Mouse (Mus musculus): ENCODE results near the gene Prss23. TPM values are rescaled to one million over a fixed set of nuclear protein-coding genes. Genes with fewer than 3 reads are reported as not detected.

Gene Prss23
- total and polyA plus RNA-seq, 3 experiments: 18.9 to 50.1 (median 20.6) TPM

DNA sequence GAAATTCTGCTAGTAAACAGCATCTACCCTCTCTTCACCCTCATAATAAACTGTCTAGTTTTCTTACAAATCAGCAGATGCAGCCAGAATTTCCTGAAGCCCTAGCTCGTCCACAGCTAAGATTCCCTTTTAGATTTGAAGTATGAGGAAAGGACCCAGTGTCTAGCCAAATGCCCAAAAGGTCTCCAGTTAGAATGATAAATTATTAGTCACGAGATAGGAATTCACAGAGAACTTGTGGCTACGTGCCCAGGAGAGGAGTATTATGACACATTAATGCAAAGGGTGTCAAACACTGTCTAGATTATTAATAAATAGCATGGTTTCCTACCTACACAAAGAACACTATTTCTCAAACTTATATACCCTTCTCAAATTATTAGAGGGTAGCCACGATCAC is 32.6 kb upstream of the Prss23 start:
- H3K9ac ChIP-seq (ENCODE audit: low read depth, low read length): no peak overlapping the region
- H3K4me3 ChIP-seq: no peak overlapping the region
- intact Hi-C loops (cut with DNase I): loop anchor here (5.0 kb wide), 1 partner anchor 73 kb away; the partner anchor contains the start of gene Me3
- TF ChIP-seq POLR2A (IDR thresholded peaks at IDR 0.05; ENCODE audit: insufficient read depth, low read depth, low read length) (no peak), CTCF (IDR thresholded peaks at IDR 0.05) (no peak), EP300 (IDR thresholded peaks at IDR 0.05; ENCODE audit: insufficient read depth, low read depth, low read length) (no peak)
- no peak overlapping the region for H3K27ac ChIP-seq
- no peaks in the 10 kb centered on the region for H3K79me2 ChIP-seq (replicated peaks; ENCODE audit: control insufficient read depth, insufficient read depth, low read length)
- peaks cover 2% of the 10 kb centered on the region; the same call in 1 of the 2 replicates for H3K36me3 ChIP-seq (ENCODE audit: control insufficient read depth, insufficient read depth, low read length)
- no peaks in the 10 kb centered on the region for H3K27me3 ChIP-seq (ENCODE audit: control insufficient read depth, insufficient read depth, low read length)
- no peak for DNase-seq
- H3K4me1 ChIP-seq (ENCODE audit: control insufficient read depth, insufficient read depth, low read length): peaks cover 4% of the 10 kb centered on the region
- WGBS: 57% methylated on average over 4 of the region's 4 CpGs

DNA sequence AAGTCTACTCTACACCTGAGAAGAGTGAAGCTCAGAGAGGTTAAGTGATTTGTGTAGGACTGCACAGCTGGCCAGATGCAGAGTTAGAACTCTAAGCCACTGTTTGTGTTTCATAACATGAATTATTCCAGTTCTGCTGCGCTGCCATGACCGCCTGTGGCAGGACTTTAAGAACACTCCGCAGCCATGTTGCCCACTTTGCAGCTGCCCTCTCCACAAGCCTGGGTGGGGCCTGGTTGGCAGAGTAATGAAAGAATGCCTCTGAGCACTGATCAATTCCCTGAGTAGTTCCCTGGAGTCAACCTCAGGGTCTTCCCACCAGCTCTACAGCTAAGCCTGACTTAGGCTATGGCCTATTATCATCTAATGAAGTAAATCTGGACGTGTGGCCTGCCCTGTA is 32.1 kb upstream of the Prss23 start:
- H3K9ac ChIP-seq (ENCODE audit: low read depth, low read length): no peak overlapping the region
- no peak for TF ChIP-seq EP300 (IDR thresholded peaks at IDR 0.05; ENCODE audit: insufficient read depth, low read depth, low read length)
- TF ChIP-seq POLR2A (IDR thresholded peaks at IDR 0.05; ENCODE audit: insufficient read depth, low read depth, low read length): no peak
- no peak for TF ChIP-seq CTCF (IDR thresholded peaks at IDR 0.05)
- H3K36me3 ChIP-seq (ENCODE audit: control insufficient read depth, insufficient read depth, low read length): peaks cover 2% of the 10 kb centered on the region; the same call in 1 of the 2 replicates
- WGBS: 86% methylated on average over 4 of the region's 4 CpGs
- H3K27ac ChIP-seq: no peak overlapping the region
- H3K4me3 ChIP-seq: no peak overlapping the region
- H3K4me1 ChIP-seq (ENCODE audit: control insufficient read depth, insufficient read depth, low read length): peaks cover 4% of the 10 kb centered on the region
- intact Hi-C loops (cut with DNase I): no loop called here
- H3K27me3 ChIP-seq (ENCODE audit: control insufficient read depth, insufficient read depth, low read length): no peaks in the 10 kb centered on the region
- no peak for DNase-seq
- H3K79me2 ChIP-seq (replicated peaks; ENCODE audit: control insufficient read depth, insufficient read depth, low read length): no peaks in the 10 kb centered on the region

DNA sequence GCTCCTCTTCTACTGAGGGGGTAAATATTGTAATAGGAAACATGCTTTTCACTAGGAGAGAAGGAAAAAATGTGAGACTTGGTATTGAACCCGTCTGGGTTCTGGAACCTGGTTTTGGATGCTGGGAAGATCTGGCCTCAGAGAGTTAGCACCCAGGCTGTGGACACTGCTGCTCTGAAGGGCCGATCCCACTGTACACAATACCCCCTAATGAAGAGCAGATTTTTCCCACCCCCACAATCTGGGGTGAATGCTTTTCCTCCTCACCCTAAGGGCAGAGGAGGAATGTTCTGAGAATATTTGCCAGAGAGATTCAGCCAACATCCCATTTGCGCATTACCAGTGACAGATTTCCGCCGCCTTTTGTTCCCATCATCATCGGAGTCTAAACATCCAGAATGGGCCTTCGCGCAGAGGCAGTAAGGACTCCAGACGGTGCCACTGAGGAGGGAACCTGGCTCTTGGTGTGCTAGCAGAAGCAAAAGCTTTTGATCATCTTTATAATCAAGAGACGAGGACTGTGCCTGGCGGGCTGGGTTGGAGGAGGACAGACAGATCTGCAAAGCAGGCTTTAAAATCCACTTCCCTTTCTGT is 31.6 kb upstream of the Prss23 start:
- Histone ChIP-seq H3K4me3 (no peak overlapping the region), H3K79me2 (replicated peaks; ENCODE audit: control insufficient read depth, insufficient read depth, low read length) (no peaks in the 10 kb centered on the region), H3K4me1 (ENCODE audit: control insufficient read depth, insufficient read depth, low read length) (peaks cover 3% of the 10 kb centered on the region), H3K9ac (ENCODE audit: low read depth, low read length) (no peak overlapping the region), H3K27me3 (ENCODE audit: control insufficient read depth, insufficient read depth, low read length) (no peaks in the 10 kb centered on the region), H3K27ac (no peak overlapping the region), H3K36me3 (ENCODE audit: control insufficient read depth, insufficient read depth, low read length) (no peaks in the 10 kb centered on the region)
- TF ChIP-seq EP300 (IDR thresholded peaks at IDR 0.05; ENCODE audit: insufficient read depth, low read depth, low read length) (no peak), POLR2A (IDR thresholded peaks at IDR 0.05; ENCODE audit: insufficient read depth, low read depth, low read length) (no peak), CTCF (IDR thresholded peaks at IDR 0.05) (no peak)
- WGBS: 91% methylated on average over 11 of the region's 11 CpGs
- DNase-seq: no peak
- intact Hi-C loops (cut with DNase I): no loop called here

DNA sequence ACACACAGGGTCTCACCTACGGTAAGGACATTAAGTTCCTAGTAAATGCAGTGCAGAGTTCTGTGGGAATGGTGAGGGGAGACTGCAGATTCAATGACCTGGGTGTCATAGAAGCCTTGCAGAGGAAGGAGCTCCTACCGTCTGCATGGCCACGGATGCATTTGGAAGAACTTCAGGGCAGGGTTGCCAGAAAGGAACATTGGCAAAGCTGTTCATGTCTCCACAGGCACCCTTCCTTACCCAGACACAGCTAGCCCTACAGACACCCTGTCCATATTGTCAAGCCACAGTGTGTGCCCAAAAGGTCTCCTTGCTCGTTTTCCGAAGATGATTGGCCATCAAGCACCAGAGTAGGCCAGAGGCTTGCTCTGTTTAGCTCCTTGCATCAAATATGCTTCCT is 30.1 kb upstream of the Prss23 start:
- H3K9ac ChIP-seq (ENCODE audit: low read depth, low read length): no peak overlapping the region
- DNase-seq: no peak
- H3K79me2 ChIP-seq (replicated peaks; ENCODE audit: control insufficient read depth, insufficient read depth, low read length): no peaks in the 10 kb centered on the region
- H3K36me3 ChIP-seq (ENCODE audit: control insufficient read depth, insufficient read depth, low read length): no peaks in the 10 kb centered on the region
- 67% methylated on average over 5 of the region's 5 CpGs for WGBS
- TF ChIP-seq CTCF (IDR thresholded peaks at IDR 0.05): no peak
- TF ChIP-seq EP300 (IDR thresholded peaks at IDR 0.05; ENCODE audit: insufficient read depth, low read depth, low read length): no peak
- TF ChIP-seq POLR2A (IDR thresholded peaks at IDR 0.05; ENCODE audit: insufficient read depth, low read depth, low read length): no peak
- H3K4me3 ChIP-seq: no peak overlapping the region
- H3K27me3 ChIP-seq (ENCODE audit: control insufficient read depth, insufficient read depth, low read length): no peaks in the 10 kb centered on the region
- H3K4me1 ChIP-seq (ENCODE audit: control insufficient read depth, insufficient read depth, low read length): no peaks in the 10 kb centered on the region; the same call in 1 of the 2 replicates
- intact Hi-C loops (cut with DNase I): no loop called here
- H3K27ac ChIP-seq: no peak overlapping the region

DNA sequence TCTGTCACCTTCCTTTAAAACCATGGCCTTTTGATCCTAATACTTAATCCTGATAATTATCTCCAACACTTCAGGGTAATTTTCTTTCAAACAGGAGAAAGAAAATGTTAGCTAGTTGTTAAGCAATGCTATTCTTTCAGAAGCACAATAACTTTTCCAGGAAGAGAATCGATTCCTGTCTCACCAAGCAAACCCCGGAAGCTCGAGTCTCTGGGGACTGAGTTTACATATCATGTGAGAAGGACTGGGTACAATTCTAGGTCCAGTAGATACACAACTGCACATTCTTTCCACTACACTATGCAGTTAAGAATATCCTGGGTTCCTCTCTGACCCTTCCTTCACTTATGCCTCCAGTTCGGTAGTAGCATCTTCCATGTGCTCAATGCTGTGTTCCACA is 29.7 kb upstream of the Prss23 start:
- Histone ChIP-seq H3K4me1 (ENCODE audit: control insufficient read depth, insufficient read depth, low read length) (no peaks in the 10 kb centered on the region), H3K4me3 (no peak overlapping the region), H3K9ac (ENCODE audit: low read depth, low read length) (no peak overlapping the region), H3K79me2 (replicated peaks; ENCODE audit: control insufficient read depth, insufficient read depth, low read length) (no peaks in the 10 kb centered on the region), H3K27ac (no peak overlapping the region), H3K27me3 (ENCODE audit: control insufficient read depth, insufficient read depth, low read length) (no peaks in the 10 kb centered on the region), H3K36me3 (ENCODE audit: control insufficient read depth, insufficient read depth, low read length) (no peaks in the 10 kb centered on the region)
- intact Hi-C loops (cut with DNase I): no loop called here
- DNase-seq: no peak
- no peak for TF ChIP-seq CTCF (IDR thresholded peaks at IDR 0.05)
- no peak for TF ChIP-seq EP300 (IDR thresholded peaks at IDR 0.05; ENCODE audit: insufficient read depth, low read depth, low read length)
- no peak for TF ChIP-seq POLR2A (IDR thresholded peaks at IDR 0.05; ENCODE audit: insufficient read depth, low read depth, low read length)
- WGBS: 37% methylated on average over 4 of the region's 4 CpGs

DNA sequence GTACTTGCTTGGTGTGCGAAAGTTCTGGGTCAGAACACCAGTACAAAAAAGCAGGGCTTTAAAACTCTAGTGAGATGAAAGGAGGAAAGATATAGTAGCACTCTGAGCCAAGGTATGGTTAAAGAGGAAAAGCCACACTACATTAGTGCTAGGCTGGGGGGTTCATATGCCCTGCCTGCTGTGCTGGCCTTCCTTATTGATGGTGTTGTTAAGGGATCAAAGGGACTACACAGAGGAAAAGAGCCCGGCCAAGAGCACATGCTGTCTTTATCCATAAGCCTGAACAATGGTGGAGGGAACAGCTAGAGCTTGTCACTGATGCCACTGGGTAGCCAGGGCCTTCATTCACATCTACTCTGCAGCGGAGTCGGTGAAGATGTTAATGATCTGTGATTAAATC is 28.2 kb upstream of the Prss23 start:
- intact Hi-C loops (cut with DNase I): no loop called here
- DNase-seq: no peak
- Histone ChIP-seq H3K79me2 (replicated peaks; ENCODE audit: control insufficient read depth, insufficient read depth, low read length) (no peaks in the 10 kb centered on the region), H3K27ac (no peak overlapping the region), H3K36me3 (ENCODE audit: control insufficient read depth, insufficient read depth, low read length) (no peaks in the 10 kb centered on the region), H3K4me3 (no peak overlapping the region), H3K9ac (ENCODE audit: low read depth, low read length) (no peak overlapping the region), H3K27me3 (ENCODE audit: control insufficient read depth, insufficient read depth, low read length) (no peaks in the 10 kb centered on the region), H3K4me1 (ENCODE audit: control insufficient read depth, insufficient read depth, low read length) (no peaks in the 10 kb centered on the region)
- TF ChIP-seq EP300 (IDR thresholded peaks at IDR 0.05; ENCODE audit: insufficient read depth, low read depth, low read length) (no peak), POLR2A (IDR thresholded peaks at IDR 0.05; ENCODE audit: insufficient read depth, low read depth, low read length) (no peak), CTCF (IDR thresholded peaks at IDR 0.05) (no peak)
- 86% methylated on average over 4 of the region's 4 CpGs for WGBS

Data from heart, adult 2 months (tissue).